Mouse (Mus musculus) bone marrow macrophage, adult 2 months (primary cell): ENCODE data around the gene A430078G23Rik.

Experiments
- CTCF ChIP-seq: IDR thresholded peaks from 2 replicates; pipeline ENCODE4 v1.5.1; 2012; ENCODE audit warnings: low read depth, mild to moderate bottlenecking, low read length, moderate library complexity
- POLR2A ChIP-seq: IDR thresholded peaks from 2 replicates; pipeline ENCODE4 v1.6.1; 2012; ENCODE audit warnings: mild to moderate bottlenecking, low read depth, low read length, borderline replicate concordance

DNA sequence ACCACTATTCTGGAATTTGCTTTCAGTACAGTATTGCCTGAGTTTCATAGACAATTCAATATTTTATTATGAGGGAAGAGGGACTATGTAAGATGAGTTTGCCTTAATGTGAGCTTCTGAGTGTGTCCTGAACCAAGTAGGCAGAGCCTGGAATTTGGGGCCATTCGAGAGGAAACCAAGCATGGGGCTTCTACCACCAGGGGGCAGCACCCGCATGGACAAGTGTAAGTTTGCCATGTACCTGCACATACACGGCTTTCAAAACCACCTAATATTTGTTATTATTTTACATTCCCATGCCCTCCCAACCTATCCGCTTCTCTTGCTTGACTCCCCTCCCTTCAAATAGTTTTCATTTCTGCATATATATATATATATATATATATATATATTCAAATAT lies 4.8 kb downstream of the A430078G23Rik start:
- no peak for TF ChIP-seq POLR2A
- peak; percentile 83 for TF ChIP-seq CTCF
